Mouse (Mus musculus) embryonic fibroblast, embryonic 13.5 days (primary cell): ENCODE results near the gene Copb1.

ENCODE experiments used
- CTCF ChIP-seq: IDR thresholded peaks from 2 replicates; pipeline ENCODE4 v1.5.1; 2011; ENCODE audit warnings: mild to moderate bottlenecking, control low read depth, low read length, moderate library complexity, borderline replicate concordance; ENCODE audit not compliant: insufficient read depth
- POLR2A ChIP-seq: IDR thresholded peaks from 2 replicates; pipeline ENCODE4 v1.6.1; 2011; ENCODE audit warnings: low read depth, mild to moderate bottlenecking, control low read depth, low read length, moderate library complexity

DNA sequence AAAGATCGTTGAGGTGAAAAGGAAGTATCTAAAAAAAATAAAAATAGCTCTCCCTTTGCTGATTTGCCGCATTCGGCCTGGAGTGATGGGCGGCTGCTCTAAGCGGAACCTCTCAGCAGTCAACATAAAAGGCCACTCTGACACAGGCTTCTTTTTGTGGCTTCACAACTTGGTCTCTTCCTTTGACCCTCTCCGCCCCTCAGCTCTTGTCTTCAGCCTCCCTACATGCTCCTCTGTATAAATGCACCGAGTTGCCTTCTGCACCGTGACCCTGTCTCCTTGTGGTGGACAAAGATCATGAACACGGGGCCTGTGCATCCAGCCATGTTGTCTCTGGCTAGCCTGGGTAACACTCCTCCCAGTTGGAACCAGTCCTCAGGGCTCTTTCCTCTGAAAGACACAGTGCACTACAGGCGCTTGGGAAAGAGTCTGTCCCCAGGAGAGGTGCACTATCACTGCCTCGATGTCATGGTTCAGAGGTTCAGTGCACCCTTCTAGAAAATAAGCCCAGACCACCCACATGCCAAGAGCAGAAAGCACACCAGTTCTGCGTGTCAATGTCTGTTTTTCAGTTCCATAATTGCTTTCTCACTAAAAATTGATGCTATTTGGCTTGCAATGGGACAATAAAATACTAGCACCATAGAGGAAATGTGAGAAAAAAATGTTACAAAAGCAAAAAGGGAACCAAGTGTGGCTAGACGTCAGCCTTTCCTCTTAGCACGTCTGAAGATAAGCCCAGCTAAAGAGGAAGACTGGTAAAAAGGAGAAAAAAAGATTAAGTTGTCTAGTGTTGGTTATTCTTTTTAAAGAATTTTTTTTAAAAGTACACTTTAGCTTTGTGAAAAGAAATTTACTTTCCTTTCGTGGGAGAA is 37.2 kb upstream of the Copb1 start:
- TF ChIP-seq CTCF (no peak), POLR2A (no peak)
